Mouse (Mus musculus) lung, embryonic 15.5 days (tissue): ENCODE results near the gene Adh5. TPM values are rescaled to one million over a fixed set of nuclear protein-coding genes. Genes with fewer than 3 reads are reported as not detected.
"Not testable (repeated sequence)": the region's sequence is repeated elsewhere in the genome, so short reads cannot be mapped to it uniquely, and the experiment has no call there.

Source experiments
- ATAC-seq: fragments of 200-750 bp; cut with Nextera tagmentation; 2 replicates; pipeline ENCODE4 v1.8.0; 2017; ENCODE audit warnings: moderate number of reproducible peaks, borderline replicate concordance; ENCODE audit not compliant: low FRiP score, low TSS enrichment; ENCODE audit errors: extremely low read depth
- H3K27ac ChIP-seq: fragments of 300-500 bp; sonication (generic); 2 replicates; pipeline ENCODE4 v1.5.1; 2015; ENCODE audit warnings: moderate library complexity, mild to moderate bottlenecking, inconsistent platforms
- H3K27me3 ChIP-seq: fragments of 300-500 bp; sonication (generic); 2 replicates; pipeline ENCODE4 v1.6.1; 2015; ENCODE audit warnings: inconsistent platforms
- H3K36me3 ChIP-seq: fragments of 300-500 bp; sonication (generic); 2 replicates; pipeline ENCODE4 v1.6.1; 2015; ENCODE audit warnings: inconsistent platforms
- H3K4me1 ChIP-seq: fragments of 300-500 bp; sonication (generic); 2 replicates; pipeline ENCODE4 v1.6.1; 2015; ENCODE audit warnings: inconsistent platforms
- H3K4me2 ChIP-seq: fragments of 300-500 bp; sonication (generic); 2 replicates; pipeline ENCODE4 v1.6.1; 2015; ENCODE audit warnings: inconsistent platforms, mild to moderate bottlenecking, moderate library complexity
- H3K4me3 ChIP-seq: fragments of 300-500 bp; sonication (generic); 2 replicates; pipeline ENCODE4 v1.5.1; 2015; ENCODE audit warnings: mild to moderate bottlenecking, inconsistent platforms
- H3K9ac ChIP-seq: fragments of 300-500 bp; sonication (generic); 2 replicates; pipeline ENCODE4 v1.6.1; 2015; ENCODE audit warnings: inconsistent platforms
- H3K9me3 ChIP-seq: fragments of 300-500 bp; sonication (generic); 2 replicates; pipeline ENCODE4 v1.6.1; 2016; ENCODE audit warnings: inconsistent platforms
- WGBS: fragments of 180-500 bp; shearing (Covaris S2); methylation state at CpG from one replicate; pipeline ENCODE4 v1.1.7; 2015; 5-methylcytosine and 5-hydroxymethylcytosine counted together
- polyA plus RNA-seq: library from polyadenylated mRNA; unstranded; fragments of >200 nt; fragmentation: Nextera tagmentation; extraction: Ambion mirVana; gene quantifications from 2 replicates; pipeline ENCODE4 v1.2.1, GENCODE M21; 2015

Adh5 gene
- polyA plus RNA-seq, 1 experiment from 2014 or later, result 238 TPM

DNA sequence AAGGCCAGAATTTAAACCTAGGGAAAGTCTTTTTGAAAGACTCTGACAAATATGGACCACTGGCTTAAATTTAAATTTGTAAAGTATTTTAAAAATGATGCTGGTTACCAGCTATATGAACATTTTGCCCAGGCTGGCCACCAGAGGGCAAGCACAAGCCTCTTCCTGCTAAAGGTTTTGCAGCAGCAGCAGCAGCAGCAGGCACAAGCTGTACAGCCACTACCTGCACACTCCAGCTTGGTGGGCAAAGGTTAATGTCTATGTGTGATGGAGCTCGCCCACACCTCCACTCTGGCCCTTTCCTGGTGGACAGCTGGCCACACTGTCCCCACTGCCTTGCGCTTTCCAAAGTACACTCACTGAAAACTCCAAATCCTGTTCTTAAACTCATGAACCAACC, 20.2 kb downstream of the Adh5 start:
- no peaks in the 10 kb centered on the region for H3K9me3 ChIP-seq
- no peak overlapping the region for H3K27ac ChIP-seq
- peaks cover 82% of the 10 kb centered on the region for H3K36me3 ChIP-seq
- no peak overlapping the region for H3K4me2 ChIP-seq
- ATAC-seq, result no peak
- H3K9ac ChIP-seq, result no peak overlapping the region
- no peaks in the 10 kb centered on the region for H3K4me1 ChIP-seq
- H3K27me3 ChIP-seq, result no peaks in the 10 kb centered on the region
- H3K4me3 ChIP-seq, result no peak overlapping the region
- 70% methylated on average over 2 of the region's 2 CpGs for WGBS

DNA sequence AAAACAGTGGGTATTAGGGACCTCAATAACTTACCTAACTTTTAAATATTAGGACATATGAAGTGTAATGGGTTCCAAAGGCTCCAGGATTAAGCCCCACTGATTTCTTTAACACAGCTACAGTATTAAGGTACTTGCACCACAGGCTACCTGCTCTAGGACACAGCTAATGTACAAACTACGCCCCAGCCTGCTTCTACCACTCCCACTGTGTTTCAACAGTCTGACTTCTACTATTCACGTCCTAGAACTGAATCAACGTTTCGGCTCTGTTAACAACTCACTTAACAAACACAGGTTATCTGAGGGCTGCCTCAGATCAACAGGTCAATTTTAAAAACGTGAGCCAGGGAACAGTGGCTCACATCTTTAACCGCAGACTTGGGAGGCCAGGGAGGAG, 20.9 kb downstream of the Adh5 start:
- Histone ChIP-seq H3K9me3 (no peaks in the 10 kb centered on the region), H3K27me3 (no peaks in the 10 kb centered on the region)
- ATAC-seq, result no peak

DNA sequence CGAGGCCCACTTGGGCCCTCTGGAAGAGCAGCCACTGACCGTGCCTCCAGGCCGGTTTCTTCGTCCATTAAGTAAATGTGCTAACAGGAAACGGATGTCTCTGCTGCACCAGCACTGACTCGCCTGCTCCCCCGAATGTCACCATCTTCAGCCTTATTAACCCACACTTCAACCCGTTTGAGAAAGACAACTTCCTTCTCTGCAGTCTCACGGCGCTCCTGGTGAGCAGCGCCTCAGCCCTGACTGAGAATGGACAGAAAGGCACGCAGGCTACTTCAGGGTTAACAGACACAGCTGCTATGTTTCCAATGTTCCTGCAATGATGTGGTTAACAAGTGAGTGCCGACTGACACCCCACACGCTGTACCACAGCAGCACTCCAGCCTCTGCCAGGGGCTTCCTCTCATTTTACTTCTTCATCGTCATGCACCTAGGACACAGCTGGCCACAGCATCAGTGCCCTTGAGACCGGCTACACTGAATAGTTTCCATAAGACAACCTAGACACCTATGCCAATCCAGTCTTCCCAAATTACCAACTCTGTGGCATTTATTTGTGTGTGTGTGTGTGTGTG, 21.8 kb downstream of the Adh5 start:
- ATAC-seq, result no peak
- H3K4me2 ChIP-seq, result no peak overlapping the region
- 53% methylated on average over 16 of the region's 16 CpGs for WGBS
- H3K36me3 ChIP-seq, result peaks cover 82% of the 10 kb centered on the region
- no peaks in the 10 kb centered on the region for H3K27me3 ChIP-seq
- no peak overlapping the region for H3K4me3 ChIP-seq
- no peaks in the 10 kb centered on the region for H3K9me3 ChIP-seq
- no peaks in the 10 kb centered on the region for H3K4me1 ChIP-seq
- H3K9ac ChIP-seq, result no peak overlapping the region
- H3K27ac ChIP-seq, result no peak overlapping the region

More for the DNA sequence above, 20.9 kb downstream of the Adh5 start:
- 65% methylated on average over 6 of the region's 6 CpGs for WGBS
- no peak overlapping the region for H3K9ac ChIP-seq
- no peak overlapping the region for H3K27ac ChIP-seq
- H3K4me1 ChIP-seq, result no peaks in the 10 kb centered on the region
- peaks cover 81% of the 10 kb centered on the region for H3K36me3 ChIP-seq
- H3K4me3 ChIP-seq, result no peak overlapping the region
- H3K4me2 ChIP-seq, result no peak overlapping the region

DNA sequence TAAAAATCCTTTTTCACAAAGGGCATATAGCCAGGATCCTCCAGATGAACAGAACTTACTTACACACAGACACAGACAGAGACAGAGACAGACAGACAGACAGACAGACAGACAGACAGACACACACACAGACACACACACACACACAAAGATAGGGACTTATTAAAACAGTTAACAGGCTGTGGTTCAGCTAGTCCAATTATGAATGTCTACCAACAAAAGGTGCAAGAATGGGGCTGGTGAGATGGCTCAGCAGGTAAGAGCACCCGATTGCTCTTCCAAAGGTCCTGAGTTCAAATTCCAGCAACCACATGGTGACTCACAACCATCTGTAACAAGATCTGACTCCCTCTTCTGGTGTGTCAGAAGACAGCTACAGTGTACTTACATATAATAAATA, 23.8 kb downstream of the Adh5 start:
- not testable (repeated sequence) for H3K4me3 ChIP-seq, H3K27ac ChIP-seq, ATAC-seq, H3K27me3 ChIP-seq, H3K4me2 ChIP-seq, H3K9me3 ChIP-seq, H3K4me1 ChIP-seq, H3K9ac ChIP-seq
- H3K36me3 ChIP-seq, result peaks cover 78% of the 10 kb centered on the region
- 92% methylated on average over 1 of the region's 1 CpGs for WGBS

DNA sequence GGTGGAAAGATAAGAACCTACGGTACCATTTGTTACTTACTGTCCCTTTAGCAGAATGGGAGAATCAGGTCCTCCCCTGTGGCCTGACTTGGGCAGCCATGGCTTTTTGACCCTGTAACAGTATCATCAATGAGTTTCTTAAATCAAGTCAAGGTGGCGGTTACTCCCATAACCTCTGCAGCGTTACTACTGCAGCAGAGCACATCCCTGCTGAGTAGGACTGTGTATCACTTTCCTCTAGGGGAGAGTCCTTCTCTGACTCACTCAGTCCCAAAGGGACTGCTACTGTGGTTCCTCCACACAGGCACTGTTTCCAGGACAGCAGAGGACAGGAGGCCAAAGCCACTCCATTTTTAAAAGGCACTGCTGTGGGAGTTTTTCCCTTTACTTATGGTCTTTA, 28.2 kb downstream of the Adh5 start:
- H3K27me3 ChIP-seq, result no peaks in the 10 kb centered on the region
- H3K4me2 ChIP-seq, result no peak overlapping the region
- no peaks in the 10 kb centered on the region for H3K9me3 ChIP-seq
- 92% methylated on average over 3 of the region's 3 CpGs for WGBS
- no peaks in the 10 kb centered on the region for H3K4me1 ChIP-seq
- H3K36me3 ChIP-seq, result peaks cover 60% of the 10 kb centered on the region
- H3K4me3 ChIP-seq, result no peak overlapping the region
- H3K27ac ChIP-seq, result no peak overlapping the region
- no peak overlapping the region for H3K9ac ChIP-seq
- no peak for ATAC-seq

DNA sequence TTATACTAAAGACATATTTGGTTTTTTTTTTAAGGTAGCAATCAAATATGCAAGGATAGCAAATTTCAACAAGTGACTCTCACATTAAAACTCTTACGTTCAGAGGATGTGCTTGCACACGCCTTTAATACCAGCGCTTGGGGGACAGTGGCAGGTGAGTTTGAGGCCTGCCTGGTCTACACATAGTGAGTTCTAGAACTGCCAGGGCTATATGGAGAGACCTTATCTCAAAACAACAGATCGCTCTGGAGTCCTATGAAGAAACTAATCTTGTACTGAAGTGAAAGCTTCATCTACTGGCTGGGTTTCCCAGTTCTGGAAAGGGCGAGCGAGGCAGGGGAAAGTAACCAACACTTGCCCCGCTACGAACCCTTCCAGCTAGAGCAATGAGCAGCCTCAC, 36.6 kb downstream of the Adh5 start:
- H3K4me2 ChIP-seq, result no peak overlapping the region
- H3K27ac ChIP-seq, result no peak overlapping the region
- ATAC-seq, result no peak
- H3K9ac ChIP-seq, result no peak overlapping the region
- no peaks in the 10 kb centered on the region for H3K9me3 ChIP-seq
- H3K4me1 ChIP-seq, result peaks cover 11% of the 10 kb centered on the region; the same call in 1 of the 2 replicates
- 91% methylated on average over 8 of the region's 8 CpGs for WGBS
- no peak overlapping the region for H3K4me3 ChIP-seq
- H3K27me3 ChIP-seq, result no peaks in the 10 kb centered on the region
- H3K36me3 ChIP-seq, result peaks cover 19% of the 10 kb centered on the region

DNA sequence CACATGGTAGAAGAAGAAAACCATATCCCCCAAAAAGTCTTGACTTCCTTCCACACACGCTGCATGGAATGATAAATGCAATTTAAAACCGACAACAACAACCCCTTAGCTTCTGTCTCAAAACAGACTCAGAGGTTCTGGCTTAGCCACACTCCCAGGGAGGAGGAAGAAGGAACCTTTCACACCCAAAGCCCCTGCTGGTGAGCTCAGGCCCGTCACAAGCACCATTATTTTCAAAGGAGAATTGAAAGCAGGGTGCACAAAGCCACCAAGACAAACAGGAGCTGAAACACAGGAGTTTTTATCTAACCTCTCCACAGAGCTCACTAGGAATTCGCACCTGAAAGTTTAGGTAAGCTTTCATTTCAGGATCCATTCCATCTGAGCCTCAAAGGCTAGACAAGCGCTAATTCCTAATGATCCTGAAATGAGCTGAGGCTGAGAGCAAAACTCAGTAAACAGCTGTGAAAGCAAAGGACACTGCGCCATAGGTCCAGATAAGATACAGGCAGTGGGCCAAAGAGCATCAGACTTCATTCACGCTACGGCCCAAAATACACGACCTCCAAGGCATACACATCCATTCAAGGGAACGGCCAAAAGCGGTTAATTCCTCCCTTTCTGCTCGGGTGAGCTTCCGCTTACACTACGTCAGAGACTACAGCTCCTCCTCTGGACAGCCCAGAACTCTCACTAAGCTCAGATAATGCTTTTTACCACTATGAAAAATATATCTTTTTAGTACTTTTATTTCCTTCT, 38.8 kb downstream of the Adh5 start:
- peaks cover 11% of the 10 kb centered on the region; the same call in 1 of the 2 replicates for H3K4me1 ChIP-seq
- WGBS, result 51% methylated on average over 14 of the region's 14 CpGs
- no peak overlapping the region for H3K4me2 ChIP-seq
- H3K27me3 ChIP-seq, result no peaks in the 10 kb centered on the region
- no peak overlapping the region for H3K9ac ChIP-seq
- H3K27ac ChIP-seq, result no peak overlapping the region
- H3K36me3 ChIP-seq, result peaks cover 30% of the 10 kb centered on the region
- ATAC-seq, result peak; percentile 81
- no peak overlapping the region for H3K4me3 ChIP-seq
- H3K9me3 ChIP-seq, result no peaks in the 10 kb centered on the region

DNA sequence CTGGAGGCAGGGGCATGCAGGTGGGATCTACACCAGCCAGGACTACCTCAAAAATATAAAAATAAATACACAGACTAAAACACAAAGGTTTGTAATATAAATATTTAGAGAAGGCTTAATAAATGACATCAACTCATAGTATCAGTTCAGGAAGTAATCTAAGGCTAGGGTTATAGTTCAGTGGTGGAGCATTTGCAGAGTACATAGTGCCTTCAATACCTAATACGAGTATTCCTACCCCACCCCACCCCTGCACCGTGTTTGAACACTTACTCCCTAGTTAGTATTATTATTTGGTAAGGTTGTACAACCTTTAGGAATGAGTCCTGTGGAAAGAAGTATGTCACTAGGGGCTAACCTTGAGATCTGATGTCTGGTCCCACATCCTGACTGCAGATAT, 40.3 kb downstream of the Adh5 start:
- peaks cover 21% of the 10 kb centered on the region for H3K4me1 ChIP-seq
- no peaks in the 10 kb centered on the region for H3K27me3 ChIP-seq
- H3K4me3 ChIP-seq, result no peak overlapping the region
- 64% methylated on average over 2 of the region's 2 CpGs for WGBS
- no peak overlapping the region for H3K4me2 ChIP-seq
- no peak overlapping the region for H3K27ac ChIP-seq
- no peak for ATAC-seq
- no peak overlapping the region for H3K9ac ChIP-seq
- H3K36me3 ChIP-seq, result peaks cover 26% of the 10 kb centered on the region
- no peaks in the 10 kb centered on the region for H3K9me3 ChIP-seq

DNA sequence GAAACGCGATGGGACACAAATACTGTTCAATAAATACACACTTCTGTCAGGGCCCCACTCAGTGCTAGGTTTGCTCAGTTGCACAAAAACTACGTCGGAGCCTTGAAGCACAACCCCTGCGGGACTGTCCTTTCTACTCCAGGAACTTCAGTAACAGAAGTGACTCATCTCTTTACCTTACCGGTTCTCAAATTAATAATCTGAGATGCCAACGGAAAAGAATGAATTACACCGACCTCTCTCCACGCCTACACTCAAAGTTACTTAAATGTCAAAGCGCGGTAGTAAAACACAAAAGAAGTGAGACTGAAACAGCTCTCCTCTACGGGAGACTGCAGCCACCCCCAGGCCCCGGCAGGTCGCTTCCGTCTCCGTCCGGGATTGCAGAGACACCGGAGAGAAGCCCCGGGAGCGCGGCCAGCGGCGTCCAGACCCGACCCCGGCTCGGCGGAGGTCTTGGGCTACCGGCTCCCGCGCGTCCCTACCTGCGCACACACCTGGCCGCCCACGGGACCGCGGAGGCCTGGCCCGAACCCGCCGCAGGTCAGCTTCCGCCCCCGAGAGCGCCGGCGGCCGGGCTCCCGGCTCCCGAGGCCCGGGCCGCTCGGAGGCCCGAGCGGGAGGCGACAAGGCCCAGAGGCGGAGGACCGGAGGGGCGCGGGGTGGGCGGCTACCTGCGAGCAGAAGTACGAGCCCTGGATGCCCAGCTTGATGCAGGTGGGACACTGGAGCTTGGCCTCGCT, 45.9 kb downstream of the Adh5 start:
- H3K9ac ChIP-seq, result peak overlapping the region; percentile 84
- H3K27me3 ChIP-seq, result no peaks in the 10 kb centered on the region
- H3K36me3 ChIP-seq, result peaks cover 13% of the 10 kb centered on the region; the same call in 1 of the 2 replicates
- peak overlapping the region; percentile 72 for H3K27ac ChIP-seq
- H3K4me1 ChIP-seq, result peaks cover 14% of the 10 kb centered on the region
- no peaks in the 10 kb centered on the region for H3K9me3 ChIP-seq
- WGBS, result under 1% methylated on average over 52 of the region's 61 CpGs
- peak overlapping the region; percentile 55 for H3K4me2 ChIP-seq
- peak; percentile 71 for ATAC-seq
- H3K4me3 ChIP-seq, result peak overlapping the region; percentile 88

DNA sequence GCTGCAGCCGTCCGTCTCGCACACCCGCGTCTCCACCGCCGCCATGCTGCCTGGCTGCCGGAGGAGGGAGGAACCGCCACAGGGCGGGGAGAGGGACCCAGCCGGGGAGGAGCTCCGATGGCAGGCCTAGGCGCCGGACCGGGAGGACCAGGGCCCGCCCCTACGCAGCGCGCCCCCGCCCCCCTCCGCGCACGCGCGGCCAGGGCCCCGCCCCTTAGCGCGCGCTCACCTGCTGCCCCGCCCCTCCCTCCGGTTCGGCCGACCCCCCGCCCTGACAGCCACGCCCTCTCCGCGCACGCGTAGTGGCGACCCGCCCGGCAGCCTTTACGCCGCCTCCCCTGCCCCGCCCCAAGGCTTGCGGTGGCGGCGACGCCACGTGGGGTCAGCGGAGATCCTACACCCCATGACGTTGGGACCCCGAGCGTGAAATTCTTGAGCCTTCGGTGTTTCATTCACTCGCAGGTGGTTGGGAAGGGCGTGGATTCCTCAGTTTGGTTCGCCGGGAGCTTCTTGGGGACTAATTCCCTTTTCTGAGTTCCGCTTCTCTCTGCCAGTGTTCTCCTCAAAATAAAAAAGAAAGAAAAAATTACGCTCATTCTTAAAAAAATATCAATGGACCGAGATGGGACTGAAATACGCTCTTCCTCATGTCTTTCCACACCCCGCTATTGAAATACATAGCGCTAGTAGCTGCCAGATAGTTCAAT, 46.6 kb downstream of the Adh5 start, which contains the start of gene Metap1:
Metap1 (minus strand) TSS at position 189 of the 707 bp plus-strand sequence.
- Histone ChIP-seq H3K9me3 (no peaks in the 10 kb centered on the region), H3K36me3 (peaks cover 12% of the 10 kb centered on the region; the same call in 1 of the 2 replicates), H3K27ac (peak within 1 kb of the TSS; percentile 72), H3K27me3 (no peaks in the 10 kb centered on the region), H3K9ac (peak within 1 kb of the TSS; percentile 84), H3K4me2 (peak within 1 kb of the TSS; percentile 65), H3K4me1 (peaks cover 14% of the 10 kb centered on the region), H3K4me3 (peak within 1 kb of the TSS; percentile 88)
- ATAC-seq, result peak; percentile 99
- WGBS, result under 1% methylated on average over 44 of the region's 65 CpGs

DNA sequence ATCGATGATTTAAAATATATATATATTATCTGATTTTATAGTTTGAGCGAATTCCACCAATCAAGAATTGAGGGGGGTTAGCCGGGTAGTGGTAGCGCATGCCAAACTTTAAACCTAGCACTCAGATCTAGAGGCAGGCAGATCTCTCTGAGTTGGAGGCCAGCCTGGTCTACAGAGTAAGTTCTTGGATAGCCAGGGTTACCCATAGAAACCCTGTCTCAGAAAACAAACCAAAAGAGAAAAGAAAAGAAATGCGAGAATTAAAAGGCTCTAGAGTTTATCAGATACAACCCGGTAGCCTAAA, 47.1 kb downstream of the Adh5 start:
- WGBS, result 18% methylated on average over 6 of the region's 6 CpGs
- H3K4me3 ChIP-seq, result peak overlapping the region; percentile 88
- peaks cover 14% of the 10 kb centered on the region for H3K4me1 ChIP-seq
- no peaks in the 10 kb centered on the region for H3K9me3 ChIP-seq
- H3K27ac ChIP-seq, result no peak overlapping the region
- no peaks in the 10 kb centered on the region for H3K27me3 ChIP-seq
- peak overlapping the region; percentile 65 for H3K4me2 ChIP-seq
- H3K36me3 ChIP-seq, result peaks cover 7% of the 10 kb centered on the region; the same call in 1 of the 2 replicates
- ATAC-seq, result no peak
- peak overlapping the region; percentile 53 for H3K9ac ChIP-seq
